Mouse (Mus musculus): ENCODE data around the gene Col19a1. TPM values are rescaled to one million over a fixed set of nuclear protein-coding genes. Genes with fewer than 3 reads are reported as not detected.

Col19a1 gene
- polyA plus RNA-seq, 1 experiment, result not detected

DNA sequence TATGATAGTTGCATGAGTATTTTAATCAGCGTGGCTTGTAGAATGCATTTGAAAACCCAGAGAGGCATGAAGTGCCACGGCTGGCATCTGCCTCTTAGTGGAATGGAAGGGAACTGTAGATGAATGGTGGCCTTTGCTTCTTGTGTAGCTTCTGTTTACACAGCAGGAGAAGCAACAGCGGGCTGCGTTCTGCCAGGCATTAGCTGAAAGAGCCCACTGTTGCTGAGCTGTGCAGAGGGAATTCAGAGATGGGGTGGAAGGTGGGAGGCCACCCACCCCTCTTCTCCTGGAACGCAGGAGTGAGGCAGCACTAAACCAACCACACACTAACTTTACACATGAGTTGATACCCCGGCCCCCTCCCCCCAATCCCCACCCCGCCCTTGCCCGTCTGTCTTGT is 356.8 kb downstream of the Col19a1 start:
- Histone ChIP-seq H3K27ac (ENCODE audit: insufficient read depth, low read depth, low read length) (no peak overlapping the region), H3K4me3 (ENCODE audit: insufficient read depth, low read depth, low read length) (no peak overlapping the region), H3K4me1 (ENCODE audit: control insufficient read depth, insufficient read depth, low read length) (no peaks in the 10 kb centered on the region)
- WGBS, result 26% methylated on average over 8 of the region's 8 CpGs
- no peak for TF ChIP-seq CTCF (IDR thresholded peaks at IDR 0.05; ENCODE audit: insufficient read depth, low read depth, low read length)
- no peak for TF ChIP-seq POLR2A (IDR thresholded peaks at IDR 0.05; ENCODE audit: insufficient read depth, low read depth, low read length)

DNA sequence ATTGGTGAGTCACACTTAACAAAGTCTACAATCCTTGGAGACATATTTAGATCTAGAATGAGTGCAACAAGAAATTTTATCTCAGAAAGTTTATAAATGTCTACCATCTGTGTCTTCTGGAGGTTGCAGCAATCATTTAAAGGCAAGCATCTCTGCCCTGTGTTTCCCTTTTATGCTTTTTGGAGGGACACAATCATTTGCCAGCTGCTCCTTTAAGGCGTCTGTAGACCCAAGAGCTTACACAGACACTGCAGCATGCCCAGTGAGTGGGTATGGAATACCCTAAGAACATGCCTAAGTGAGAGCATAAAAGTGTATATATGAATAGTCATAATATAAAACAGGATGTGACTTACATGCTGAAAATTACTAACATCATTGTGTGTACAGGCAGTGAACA is 357.7 kb downstream of the Col19a1 start:
- Histone ChIP-seq H3K4me1 (ENCODE audit: control insufficient read depth, insufficient read depth, low read length) (no peaks in the 10 kb centered on the region), H3K27ac (ENCODE audit: insufficient read depth, low read depth, low read length) (no peak overlapping the region), H3K4me3 (ENCODE audit: insufficient read depth, low read depth, low read length) (no peak overlapping the region)
- 93% methylated on average over 1 of the region's 1 CpGs for WGBS
- TF ChIP-seq CTCF (IDR thresholded peaks at IDR 0.05; ENCODE audit: insufficient read depth, low read depth, low read length), result no peak
- TF ChIP-seq POLR2A (IDR thresholded peaks at IDR 0.05; ENCODE audit: insufficient read depth, low read depth, low read length), result no peak

DNA sequence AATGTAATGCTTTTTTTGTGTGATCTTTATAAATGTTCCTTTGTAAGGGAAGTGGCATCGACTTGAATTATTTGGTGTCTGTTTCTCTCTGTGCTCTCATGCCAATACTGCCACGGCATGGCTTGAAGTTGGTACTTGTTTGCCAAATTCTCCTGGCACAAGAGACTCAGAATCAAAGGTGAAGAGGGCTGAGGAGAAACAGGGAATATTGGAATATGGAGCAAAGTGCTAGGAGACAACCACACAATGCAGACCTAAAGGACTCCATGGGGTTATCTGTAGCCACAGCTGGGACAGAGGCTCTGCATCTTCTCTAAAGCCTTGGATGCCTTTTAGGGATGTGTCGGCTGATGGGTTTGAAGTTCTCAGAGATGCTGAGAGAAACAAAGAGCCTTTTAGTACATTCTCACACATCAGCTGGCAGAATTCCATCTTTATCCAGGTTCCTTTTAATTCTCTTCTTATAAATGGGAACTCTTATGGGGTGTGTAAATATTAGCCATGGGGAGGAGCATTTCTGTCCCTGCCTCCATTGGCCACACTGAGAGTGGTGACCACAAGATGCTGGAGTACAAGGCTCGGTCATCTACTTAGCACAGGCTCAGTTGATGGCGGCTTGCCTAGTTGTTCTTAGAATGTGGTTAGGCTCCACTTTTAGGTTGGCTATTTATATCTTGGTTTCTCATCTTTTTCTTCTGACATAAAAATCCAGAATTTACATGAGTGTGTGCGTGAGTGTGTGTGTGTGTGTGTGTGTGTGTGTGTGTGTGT is 360.1 kb downstream of the Col19a1 start:
- WGBS, result 63% methylated on average over 6 of the region's 6 CpGs
- Histone ChIP-seq H3K4me1 (ENCODE audit: control insufficient read depth, insufficient read depth, low read length) (no peaks in the 10 kb centered on the region), H3K4me3 (ENCODE audit: insufficient read depth, low read depth, low read length) (no peak overlapping the region), H3K27ac (ENCODE audit: insufficient read depth, low read depth, low read length) (no peak overlapping the region)
- TF ChIP-seq POLR2A (IDR thresholded peaks at IDR 0.05; ENCODE audit: insufficient read depth, low read depth, low read length) (no peak), CTCF (IDR thresholded peaks at IDR 0.05; ENCODE audit: insufficient read depth, low read depth, low read length) (no peak)

DNA sequence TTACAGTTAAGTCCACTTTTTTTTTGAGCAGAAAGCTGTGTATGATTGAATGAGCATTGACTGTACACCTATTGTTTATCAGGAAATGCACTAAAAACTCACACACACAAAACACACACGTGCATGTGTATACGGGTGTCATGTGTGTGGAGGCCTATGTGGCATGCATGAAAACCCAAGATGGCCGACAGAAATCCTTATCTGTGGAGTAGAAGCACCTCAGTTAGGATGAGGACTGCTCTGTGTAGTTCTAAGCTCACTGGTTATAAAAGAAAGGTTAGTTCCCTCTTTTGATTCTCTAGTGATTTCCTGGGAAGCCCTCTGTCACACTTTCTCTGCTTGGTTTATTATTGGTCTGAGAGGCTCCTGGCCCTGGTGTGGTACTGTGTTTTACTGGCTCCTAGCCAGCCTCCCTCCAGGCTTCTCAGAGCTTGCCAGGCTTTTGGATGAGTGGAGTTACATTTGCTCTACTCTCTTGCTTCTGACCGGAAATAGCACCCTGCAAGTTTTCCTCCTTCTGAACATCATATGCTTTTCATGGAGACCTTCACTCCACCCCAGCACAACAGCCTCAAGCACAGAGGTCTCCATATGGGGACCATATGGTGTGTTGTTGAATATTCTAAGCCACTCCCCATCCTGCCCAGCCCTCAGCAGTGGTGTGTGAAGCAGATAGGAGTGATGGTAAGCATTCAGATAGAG is 361.3 kb downstream of the Col19a1 start:
- Histone ChIP-seq H3K4me3 (ENCODE audit: insufficient read depth, low read depth, low read length) (no peak overlapping the region), H3K4me1 (ENCODE audit: control insufficient read depth, insufficient read depth, low read length) (no peaks in the 10 kb centered on the region), H3K27ac (ENCODE audit: insufficient read depth, low read depth, low read length) (no peak overlapping the region)
- 77% methylated on average over 4 of the region's 4 CpGs for WGBS
- TF ChIP-seq POLR2A (IDR thresholded peaks at IDR 0.05; ENCODE audit: insufficient read depth, low read depth, low read length) (no peak), CTCF (IDR thresholded peaks at IDR 0.05; ENCODE audit: insufficient read depth, low read depth, low read length) (no peak)

DNA sequence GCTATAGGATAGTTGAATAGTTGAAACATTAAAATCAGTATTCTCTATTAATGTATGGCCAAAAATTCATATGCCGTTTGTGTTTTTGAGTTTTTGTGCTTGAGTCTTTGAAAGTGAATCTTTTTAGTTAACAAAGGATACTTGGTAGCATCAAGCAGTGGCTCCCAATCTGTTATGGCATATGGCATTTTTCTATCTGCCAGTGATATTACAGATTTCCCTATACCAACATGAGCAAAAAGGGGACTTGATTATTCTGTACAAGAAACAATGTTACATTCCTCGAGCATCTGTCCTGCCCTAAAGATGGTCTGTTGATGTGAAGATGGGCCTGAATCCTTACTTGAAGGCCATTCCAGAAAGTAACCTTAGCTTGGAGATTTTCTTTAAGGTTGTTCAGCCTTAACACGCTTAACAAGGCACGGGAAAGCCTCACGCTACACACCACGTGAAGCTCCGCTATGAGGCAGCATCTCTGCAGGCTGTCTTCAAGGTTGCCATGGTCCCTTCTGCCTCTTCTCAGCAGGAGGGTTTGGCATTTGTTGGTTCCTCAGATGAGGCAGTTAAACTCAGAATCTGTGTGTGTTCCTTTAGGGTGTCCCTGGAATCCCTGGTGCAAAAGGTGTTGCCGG is 364.2 kb downstream of the Col19a1 start:
- 73% methylated on average over 8 of the region's 8 CpGs for WGBS
- H3K27ac ChIP-seq (ENCODE audit: insufficient read depth, low read depth, low read length), result no peak overlapping the region
- TF ChIP-seq CTCF (IDR thresholded peaks at IDR 0.05; ENCODE audit: insufficient read depth, low read depth, low read length) (no peak), POLR2A (IDR thresholded peaks at IDR 0.05; ENCODE audit: insufficient read depth, low read depth, low read length) (no peak)
- no peaks in the 10 kb centered on the region for H3K4me1 ChIP-seq (ENCODE audit: control insufficient read depth, insufficient read depth, low read length)
- no peak overlapping the region for H3K4me3 ChIP-seq (ENCODE audit: insufficient read depth, low read depth, low read length)

DNA sequence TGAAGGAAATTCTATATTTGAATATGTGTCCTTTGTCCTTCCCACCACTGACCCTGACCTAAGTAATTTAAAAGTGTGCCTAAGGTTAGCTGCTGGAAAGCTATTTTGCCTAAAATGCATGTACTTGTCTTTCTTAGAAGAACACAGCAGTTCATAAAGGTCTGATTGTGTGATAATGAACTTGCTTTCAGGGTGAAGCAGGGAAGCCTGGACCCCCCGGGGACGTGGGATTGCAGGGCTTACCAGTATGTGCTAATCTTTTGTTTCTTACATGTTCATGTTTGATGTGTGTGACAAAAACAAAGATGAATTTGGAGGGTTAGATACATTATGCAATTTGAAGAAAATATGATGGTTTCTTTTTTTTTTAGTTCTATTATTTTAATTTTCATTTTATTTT is 365.0 kb downstream of the Col19a1 start:
- Histone ChIP-seq H3K4me1 (ENCODE audit: control insufficient read depth, insufficient read depth, low read length) (no peaks in the 10 kb centered on the region), H3K4me3 (ENCODE audit: insufficient read depth, low read depth, low read length) (no peak overlapping the region), H3K27ac (ENCODE audit: insufficient read depth, low read depth, low read length) (no peak overlapping the region)
- TF ChIP-seq CTCF (IDR thresholded peaks at IDR 0.05; ENCODE audit: insufficient read depth, low read depth, low read length) (no peak), POLR2A (IDR thresholded peaks at IDR 0.05; ENCODE audit: insufficient read depth, low read depth, low read length) (no peak)
- WGBS, result 75% methylated on average over 2 of the region's 2 CpGs

DNA sequence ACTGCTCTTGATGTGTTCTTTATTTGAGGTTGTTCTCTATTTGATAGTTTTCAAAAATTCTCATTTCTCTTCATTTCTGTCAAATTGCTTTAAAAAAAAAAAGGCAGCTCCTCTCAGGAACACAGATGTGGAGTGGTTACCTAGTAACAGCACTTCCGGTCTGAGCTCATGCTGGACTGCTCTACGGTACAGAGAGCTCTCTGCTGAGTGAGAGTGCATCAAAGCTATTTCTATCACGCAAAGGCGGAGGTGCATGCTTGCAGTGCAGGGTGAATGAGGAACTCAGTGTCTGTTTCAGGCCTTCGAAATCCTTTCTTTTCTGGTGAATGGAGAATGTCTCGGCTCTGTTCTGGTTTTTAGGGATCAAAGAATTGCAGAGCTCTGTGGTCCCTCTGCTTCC is 368.2 kb downstream of the Col19a1 start:
- TF ChIP-seq POLR2A (IDR thresholded peaks at IDR 0.05; ENCODE audit: insufficient read depth, low read depth, low read length), result no peak
- no peak for TF ChIP-seq CTCF (IDR thresholded peaks at IDR 0.05; ENCODE audit: insufficient read depth, low read depth, low read length)
- WGBS, result 49% methylated on average over 6 of the region's 6 CpGs
- no peak overlapping the region for H3K27ac ChIP-seq (ENCODE audit: insufficient read depth, low read depth, low read length)

More for the DNA sequence above, 368.2 kb downstream of the Col19a1 start:
- Histone ChIP-seq H3K4me1 (ENCODE audit: control insufficient read depth, insufficient read depth, low read length) (no peaks in the 10 kb centered on the region), H3K4me3 (ENCODE audit: insufficient read depth, low read depth, low read length) (no peak overlapping the region)

Other genes starting within 250 kb of the Col19a1 start
- gene Lmbrd1, start 91.2 kb upstream of the Col19a1 start, polyA plus RNA-seq (2012; ENCODE audit: insufficient read depth, insufficient read length, low replicate concordance, missing spikeins), result not detected in 2 replicates